Mouse (Mus musculus) C2C12 (cell line): Measurements from ENCODE around the gene Barhl1.

ENCODE experiments used
- CTCF ChIP-seq: IDR thresholded peaks from one replicate; pipeline ENCODE4 v1.5.1; 2011; ENCODE audit not compliant: control insufficient read depth, insufficient read depth, insufficient read length
- MAX ChIP-seq: IDR thresholded peaks from one replicate; pipeline ENCODE4 v1.6.1; 2011; ENCODE audit warnings: mild to moderate bottlenecking, control low read depth
- MYOG ChIP-seq: IDR thresholded peaks from one replicate; pipeline ENCODE4 v1.6.1; 2011; ENCODE audit not compliant: control insufficient read depth, insufficient read length; ENCODE audit errors: extremely low read depth
- USF1 ChIP-seq: IDR thresholded peaks from one replicate; pipeline ENCODE4 v1.6.1; 2011; ENCODE audit warnings: low read depth, mild to moderate bottlenecking, control low read depth, moderate library complexity

- TF ChIP-seq CTCF (no peak), MYOG (no peak), USF1 (no peak), MAX (no peak)
Measured at GRCm38 (mm10) chr2:28909818-28910710, 6.4 kb downstream of the Barhl1 start.
